Mouse (Mus musculus) erythroblast, embryonic 14.5 days (primary cell): ENCODE measurements around the gene Celsr1.

Experiments used
- GATA1 ChIP-seq: IDR thresholded peaks from 2 replicates; pipeline ENCODE4 v1.6.1; 2012; ENCODE audit warnings: low read length, inconsistent platforms, mixed read lengths
- TAL1 ChIP-seq: IDR thresholded peaks from 3 replicates; pipeline ENCODE4 v1.6.1; 2012; ENCODE audit warnings: low read length, inconsistent platforms, mixed read lengths

DNA sequence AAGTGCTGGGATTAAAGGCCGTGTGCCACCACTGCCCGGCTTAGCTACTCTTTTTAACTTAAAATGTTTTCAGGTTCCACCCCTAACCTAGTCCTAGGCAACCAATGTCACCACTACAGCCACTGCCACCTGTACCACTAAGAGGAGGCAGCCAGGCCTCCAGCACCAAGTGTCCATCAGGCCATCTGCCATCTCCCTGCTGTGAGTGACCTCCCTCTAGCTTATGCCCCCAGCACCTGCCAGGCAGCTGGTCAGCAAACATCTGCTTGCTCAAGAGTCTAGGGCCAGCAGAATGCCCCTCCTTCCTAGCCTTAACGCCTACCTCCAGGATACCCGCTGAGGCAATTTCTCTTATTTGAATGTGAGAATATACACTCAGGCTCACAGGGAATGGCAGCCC, 48.0 kb downstream of the Celsr1 start:
- TF ChIP-seq TAL1 = no peak
- no peak for TF ChIP-seq GATA1
